Mouse (Mus musculus): ENCODE results near the gene Etv4.

GRCm38 (mm10) chr11:101756616-101757015, 28.6 kb downstream of the Etv4 start:
- no peak for TF ChIP-seq HCFC1 (IDR thresholded peaks at IDR 0.05; ENCODE audit: borderline replicate concordance, insufficient read depth, low read length)
- TF ChIP-seq ZNF384 (IDR thresholded peaks at IDR 0.05; ENCODE audit: low read depth, low read length): no peak
